Mouse (Mus musculus) E14TG2a.4 (cell line): ENCODE measurements at regions not wholly inside any gene's neighbourhood (a gene's known extent, or its start where the extent isn't known, plus 50 kb on each side); places are given as distances from the start of the nearest gene placed in this dataset.

ENCODE experiments used
- CTCF ChIP-seq: conservative IDR thresholded peaks from 2 replicates; pipeline ENCODE4 v1.5.1; 2014; ENCODE audit warnings: low read length
- NANOG ChIP-seq: IDR thresholded peaks from 2 replicates; pipeline ENCODE4 v1.6.1; 2014; ENCODE audit warnings: borderline replicate concordance, low read length, mixed read lengths
- POU5F1 ChIP-seq: IDR thresholded peaks from 2 replicates; pipeline ENCODE4 v1.6.1; 2014; ENCODE audit warnings: low read length, borderline replicate concordance

DNA sequence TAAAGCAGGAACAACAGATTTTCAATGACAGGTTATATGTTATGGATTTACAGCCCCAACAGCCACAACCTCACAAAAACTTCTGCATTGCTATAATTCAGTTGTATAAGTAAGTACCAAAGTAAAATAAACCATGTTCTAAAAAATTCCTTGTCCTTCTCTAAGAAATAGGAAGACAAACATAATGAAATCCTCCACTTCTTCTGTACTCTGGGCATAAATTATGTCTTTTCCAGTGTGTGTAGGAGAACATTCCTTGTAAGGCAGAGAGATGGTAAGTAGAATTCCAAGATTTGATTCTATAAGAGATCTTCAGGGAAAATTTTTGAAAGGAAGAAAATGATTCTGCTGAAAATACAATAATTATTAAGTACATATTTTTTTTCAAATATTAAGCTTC, 209.4 kb upstream of the Zc3h12c start:
- no peak for TF ChIP-seq CTCF
- no peak for TF ChIP-seq POU5F1
- no peak for TF ChIP-seq NANOG
